Mouse (Mus musculus) adrenal gland, adult (tissue): ENCODE data around the gene Gsn.
A peak's percentile ranks its signal among the peaks of the same experiment; 100 is the strongest.

ENCODE experiments used
- DNase-seq, 2 experiments: peaks; one replicate each; pipeline ENCODE4 v3.0.0; 2022 to 2023; ENCODE audit warnings: low spot score in 1 of 2; ENCODE audit not compliant: inconsistent age in 2 of 2

The Gsn gene

GRCm38 (mm10) chr2:35277686-35278085, 21.5 kb downstream of the Gsn start:
- DNase-seq = peak in 1 of 2 experiments; percentile 69

- DNase-seq = no peak
These were observed 22.4 kb downstream of the Gsn start for GRCm38 (mm10) chr2:35278371-35279210.

GRCm38 (mm10) chr2:35280001-35280400, 23.8 kb downstream of the Gsn start:
- no peak for DNase-seq

GRCm38 (mm10) chr2:35282214-35282613, 26.0 kb downstream of the Gsn start:
- DNase-seq = peak in 1 of 2 experiments; percentile 58

- no peak for DNase-seq
These were observed 27.8 kb downstream of the Gsn start for GRCm38 (mm10) chr2:35283997-35284396.

- DNase-seq = no peak
These were observed 29.0 kb downstream of the Gsn start for GRCm38 (mm10) chr2:35285209-35285608.

- no peak for DNase-seq
These were observed 30.9 kb downstream of the Gsn start for GRCm38 (mm10) chr2:35287017-35287620.

- DNase-seq = peak; percentile 74 to 92
These were observed 32.8 kb downstream of the Gsn start for GRCm38 (mm10) chr2:35288758-35289635.

GRCm38 (mm10) chr2:35291856-35292255, 35.7 kb downstream of the Gsn start:
- peak in 1 of 2 experiments; percentile 78 for DNase-seq

- no peak for DNase-seq
These were observed 36.5 kb downstream of the Gsn start for GRCm38 (mm10) chr2:35292700-35293099.

- DNase-seq = no peak
These were observed 37.1 kb downstream of the Gsn start for GRCm38 (mm10) chr2:35293291-35293690.

GRCm38 (mm10) chr2:35297703-35298332, 41.6 kb downstream of the Gsn start:
- peak; percentile 74 to 93 for DNase-seq

- no peak for DNase-seq
These were observed 43.3 kb downstream of the Gsn start for GRCm38 (mm10) chr2:35299437-35299836.

- no peak for DNase-seq
These were observed 46.1 kb downstream of the Gsn start for GRCm38 (mm10) chr2:35302049-35302885.

- DNase-seq = no peak
These were observed 52.0 kb downstream of the Gsn start for GRCm38 (mm10) chr2:35308166-35308565.

- no peak for DNase-seq
These were observed 53.8 kb downstream of the Gsn start for GRCm38 (mm10) chr2:35309906-35310493.

GRCm38 (mm10) chr2:35314300-35314699, 58.1 kb downstream of the Gsn start:
- DNase-seq = no peak

- no peak for DNase-seq
These were observed 61.4 kb downstream of the Gsn start for GRCm38 (mm10) chr2:35317604-35318003.

- DNase-seq = no peak
These were observed 62.2 kb downstream of the Gsn start for GRCm38 (mm10) chr2:35318405-35318804.

GRCm38 (mm10) chr2:35320399-35320798, 64.2 kb downstream of the Gsn start:
- no peak for DNase-seq
